Mouse (Mus musculus): Measurements from ENCODE around the gene Cbl.

DNA sequence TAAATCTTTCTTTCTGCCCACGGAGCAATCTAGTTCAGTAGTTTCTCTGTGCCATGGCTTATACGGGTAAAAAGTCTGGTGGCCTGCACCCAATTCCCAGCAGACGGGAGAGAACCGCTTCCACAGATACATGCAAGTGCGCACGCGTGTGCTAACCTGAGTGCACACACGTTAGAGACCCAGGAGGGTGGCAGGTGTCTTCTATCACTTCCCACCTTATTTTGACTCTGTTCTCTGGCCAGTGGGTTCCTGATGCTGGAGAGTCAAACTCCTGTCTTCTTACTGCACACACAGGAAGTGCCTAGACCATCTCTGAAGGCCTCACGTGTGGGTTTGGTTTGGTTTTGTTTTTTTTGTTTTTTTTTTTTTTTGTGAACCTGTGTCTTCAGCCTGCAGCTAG is 118.2 kb downstream of the Cbl start:
- TF ChIP-seq GATA1 (IDR thresholded peaks at IDR 0.05; ENCODE audit: borderline replicate concordance, low read length) (no peak), FLI1 (IDR thresholded peaks at IDR 0.05; ENCODE audit: low read length) (no peak)

Data from megakaryocyte, embryonic 14.5 days (primary cell).